Mouse (Mus musculus) kidney, adult 2 months (tissue): ENCODE measurements around the gene March1.

Experiments used
- CTCF ChIP-seq: fragments of 200-500 bp; conservative IDR thresholded peaks from 2 replicates; pipeline ENCODE4 v1.5.1; 2011; ENCODE audit warnings: low read depth, mild to moderate bottlenecking, control low read depth, low read length, moderate library complexity, mixed read lengths; ENCODE audit not compliant: insufficient read depth, insufficient read length
- POLR2A ChIP-seq: fragments of 200-500 bp; IDR thresholded peaks from one replicate; pipeline ENCODE4 v1.6.1; 2011; ENCODE audit warnings: low read depth, low read length, control low read depth

DNA sequence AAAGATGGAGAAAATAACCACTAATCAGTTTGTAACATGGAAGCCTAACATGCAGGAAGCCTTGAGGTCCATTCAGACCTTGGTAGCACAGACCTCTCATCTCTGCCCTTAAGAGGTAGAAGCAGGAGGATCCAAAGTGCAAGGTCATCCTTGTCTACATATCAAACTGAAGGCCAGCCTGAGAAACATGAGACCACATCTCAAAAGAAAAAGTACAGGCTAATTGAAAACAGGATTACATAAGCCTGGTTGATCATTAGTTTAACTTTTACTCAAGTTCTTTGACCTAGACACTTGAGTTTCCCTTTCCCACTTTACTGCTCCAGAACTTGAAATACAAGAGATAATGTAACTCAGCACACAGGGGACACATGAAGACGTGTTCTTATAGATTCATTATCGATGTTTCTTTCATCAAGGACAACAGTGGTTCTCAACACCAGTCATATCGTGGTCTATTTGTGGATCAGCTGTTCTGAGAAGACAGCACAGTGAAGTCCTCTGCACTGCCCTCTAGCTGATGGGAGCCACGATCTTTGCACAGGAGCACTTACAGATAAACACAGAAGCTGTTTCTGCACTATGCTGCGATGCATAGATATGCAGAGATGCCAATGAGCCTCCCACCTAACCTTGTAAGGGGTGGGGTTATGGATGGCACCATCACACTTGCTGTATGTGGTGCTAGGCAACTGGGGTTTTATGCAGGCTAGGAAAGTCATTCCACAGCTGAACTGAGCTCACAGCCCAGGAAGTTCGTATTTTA, 789.1 kb downstream of the March1 start:
- no peak for TF ChIP-seq POLR2A
- TF ChIP-seq CTCF, result no peak; the same call in 1 of the 2 replicates
